Mouse (Mus musculus): ENCODE data around the gene Gm10309.

- no peak for TF ChIP-seq CTCF (IDR thresholded peaks at IDR 0.05; ENCODE audit: insufficient read depth, low read length)
- no peak for TF ChIP-seq POLR2A (IDR thresholded peaks at IDR 0.05; ENCODE audit: borderline replicate concordance, extremely low read depth, low read depth, low read length)
These were observed 18.4 kb downstream of the Gm10309 start for GRCm38 (mm10) chr17:86486657-86487056.

Measured in lung, adult 2 months (tissue).